Mouse (Mus musculus) CH12.LX (cell line): ENCODE results near the gene Gucy2d. TPM values are rescaled to one million over a fixed set of nuclear protein-coding genes. Genes with fewer than 3 reads are reported as not detected.

ENCODE experiments used
- DNase-seq: peaks from one replicate; pipeline ENCODE4 v3.0.0-alpha.2; 2013; ENCODE audit errors: extremely low read depth
- H3K27ac ChIP-seq: 2 replicates; pipeline ENCODE4 v1.5.1; 2012; ENCODE audit warnings: low read depth, mild to moderate bottlenecking, control low read depth, moderate library complexity; ENCODE audit not compliant: insufficient read depth
- H3K27me3 ChIP-seq: replicated peaks from 2 replicates; pipeline ENCODE3; 2012; ENCODE audit warnings: inconsistent platforms
- H3K36me3 ChIP-seq, 2 experiments: replicated peaks in 1 of 2; 2 replicates each; pipeline versions ENCODE3 to v1.6.1; 2012; ENCODE audit warnings: inconsistent platforms in 1 of 2, low read length in 1 of 2, mild to moderate bottlenecking in 1 of 2, mixed read lengths in 1 of 2, moderate library complexity in 1 of 2; ENCODE audit not compliant: control insufficient read depth in 1 of 2, insufficient read depth in 1 of 2
- H3K4me1 ChIP-seq, 2 experiments: 2 replicates each; pipeline ENCODE4 v1.6.1; 2012; ENCODE audit warnings: inconsistent platforms in 1 of 2, moderate library complexity in 1 of 2; ENCODE audit not compliant: insufficient read depth in 2 of 2, control insufficient read depth in 1 of 2
- H3K4me2 ChIP-seq: 2 replicates; pipeline ENCODE4 v1.6.1; 2012; ENCODE audit warnings: low read depth, mild to moderate bottlenecking, control low read depth; ENCODE audit not compliant: poor library complexity, insufficient read depth, severe bottlenecking
- H3K4me3 ChIP-seq, 3 experiments: fragments of 150-350 bp in 1 of 3; sonication (generic) in 1 of 3; replicated peaks in 1 of 3; 2 replicates each; pipeline versions ENCODE3 to v1.5.1; 2011 to 2012; ENCODE audit warnings: low read depth in 2 of 3, low read length in 2 of 3, mild to moderate bottlenecking in 2 of 3, moderate library complexity in 2 of 3, control low read depth in 1 of 3, improper control_type of control experiment in 1 of 3, inconsistent platforms in 1 of 3, mixed read lengths in 1 of 3; ENCODE audit not compliant: poor library complexity in 1 of 3
- H3K79me2 ChIP-seq: replicated peaks from 2 replicates; pipeline ENCODE4 v1.6.1; 2012; ENCODE audit warnings: mild to moderate bottlenecking, moderate library complexity; ENCODE audit not compliant: control insufficient read depth, poor library complexity, insufficient read depth, severe bottlenecking; ENCODE audit errors: extremely low read depth
- H3K9ac ChIP-seq: 2 replicates; pipeline ENCODE4 v1.6.1; 2012; ENCODE audit warnings: low read depth, mild to moderate bottlenecking, control low read depth, moderate library complexity; ENCODE audit not compliant: insufficient read depth
- H3K9me3 ChIP-seq: replicated peaks from 2 replicates; pipeline ENCODE3; 2012; ENCODE audit warnings: low read length, inconsistent platforms, mixed read lengths
- BHLHE40 ChIP-seq: IDR thresholded peaks from 2 replicates; pipeline ENCODE4 v1.6.1; 2011; ENCODE audit warnings: mild to moderate bottlenecking, low read depth, low read length, improper control_type of control experiment
- CHD1 ChIP-seq: IDR thresholded peaks from 2 replicates; pipeline ENCODE4 v1.6.1; 2012; ENCODE audit warnings: low read depth, low read length, improper control_type of control experiment, inconsistent platforms
- CHD2 ChIP-seq: IDR thresholded peaks from 2 replicates; pipeline ENCODE4 v1.6.1; 2011; ENCODE audit warnings: low read length, improper control_type of control experiment
- CTCF ChIP-seq, 2 experiments: IDR thresholded peaks in 1 of 2; conservative IDR thresholded peaks in 1 of 2; 2 replicates each; pipeline ENCODE4 v1.5.1; 2011 to 2012; ENCODE audit warnings: low read depth in 2 of 2, low read length in 2 of 2, improper control_type of control experiment in 1 of 2, inconsistent platforms in 1 of 2, mild to moderate bottlenecking in 1 of 2, moderate library complexity in 1 of 2
- E2F4 ChIP-seq: IDR thresholded peaks from 2 replicates; pipeline ENCODE4 v1.6.1; 2011; ENCODE audit warnings: low read depth, low read length, improper control_type of control experiment; ENCODE audit not compliant: insufficient replicate concordance
- ELF1 ChIP-seq: IDR thresholded peaks from 2 replicates; pipeline ENCODE4 v1.6.1; 2014; ENCODE audit warnings: low read depth, mild to moderate bottlenecking, inconsistent platforms, low read length, improper control_type of control experiment
- EP300 ChIP-seq: IDR thresholded peaks from 2 replicates; pipeline ENCODE4 v1.6.1; 2011; ENCODE audit warnings: low read length, improper control_type of control experiment
- ETS1 ChIP-seq: conservative IDR thresholded peaks from 2 replicates; pipeline ENCODE4 v1.6.1; 2012; ENCODE audit warnings: low read depth, mild to moderate bottlenecking, inconsistent platforms, low read length, improper control_type of control experiment, moderate library complexity
- GABPA ChIP-seq: IDR thresholded peaks from 2 replicates; pipeline ENCODE4 v1.6.1; 2012; ENCODE audit warnings: low read depth, low read length, improper control_type of control experiment, inconsistent platforms; ENCODE audit not compliant: insufficient replicate concordance
- HCFC1 ChIP-seq: IDR thresholded peaks from 2 replicates; pipeline ENCODE4 v1.6.1; 2012; ENCODE audit warnings: low read depth, mild to moderate bottlenecking, inconsistent platforms, low read length, improper control_type of control experiment
- IRF4 ChIP-seq: IDR thresholded peaks from 2 replicates; pipeline ENCODE4 v1.6.1; 2014; ENCODE audit warnings: low read depth, mild to moderate bottlenecking, inconsistent platforms, low read length, improper control_type of control experiment
- JUN ChIP-seq: IDR thresholded peaks from 2 replicates; pipeline ENCODE4 v1.6.1; 2011; ENCODE audit warnings: low read depth, mild to moderate bottlenecking, low read length, improper control_type of control experiment, moderate library complexity; ENCODE audit not compliant: insufficient read depth
- JUND ChIP-seq: conservative IDR thresholded peaks from 2 replicates; pipeline ENCODE4 v1.6.1; 2011; ENCODE audit warnings: low read depth, low read length, improper control_type of control experiment
- KAT2A ChIP-seq: IDR thresholded peaks from 2 replicates; pipeline ENCODE4 v1.6.1; 2012; ENCODE audit warnings: low read length, improper control_type of control experiment, inconsistent platforms; ENCODE audit not compliant: insufficient replicate concordance
- MAFK ChIP-seq: IDR thresholded peaks from 2 replicates; pipeline ENCODE4 v1.6.1; 2011; ENCODE audit warnings: low read length, improper control_type of control experiment; ENCODE audit not compliant: insufficient replicate concordance
- MAX ChIP-seq: IDR thresholded peaks from 2 replicates; pipeline ENCODE4 v1.6.1; 2011; ENCODE audit warnings: low read length, improper control_type of control experiment
- MAZ ChIP-seq: IDR thresholded peaks from 2 replicates; pipeline ENCODE4 v1.6.1; 2012; ENCODE audit warnings: low read depth, mild to moderate bottlenecking, inconsistent platforms, low read length, improper control_type of control experiment, moderate library complexity
- MEF2A ChIP-seq: IDR thresholded peaks from 2 replicates; pipeline ENCODE4 v1.6.1; 2014; ENCODE audit warnings: low read depth, mild to moderate bottlenecking, inconsistent platforms, low read length, improper control_type of control experiment, borderline replicate concordance
- MXI1 ChIP-seq: IDR thresholded peaks from 2 replicates; pipeline ENCODE4 v1.6.1; 2011; ENCODE audit warnings: mild to moderate bottlenecking, low read depth, low read length, improper control_type of control experiment
- MYC ChIP-seq: IDR thresholded peaks from 2 replicates; pipeline ENCODE4 v1.6.1; 2011; ENCODE audit warnings: low read depth, mild to moderate bottlenecking, improper control_type of control experiment, low read length
- NELFE ChIP-seq: IDR thresholded peaks from 2 replicates; pipeline ENCODE4 v1.6.1; 2011; ENCODE audit warnings: low read depth, low read length, improper control_type of control experiment
- NRF1 ChIP-seq: IDR thresholded peaks from 2 replicates; pipeline ENCODE4 v1.6.1; 2014; ENCODE audit warnings: low read depth, mild to moderate bottlenecking, inconsistent platforms, low read length, improper control_type of control experiment, moderate library complexity
- PAX5 ChIP-seq: IDR thresholded peaks from 2 replicates; pipeline ENCODE4 v1.6.1; 2012; ENCODE audit warnings: low read length, inconsistent platforms, mixed read lengths
- POLR2A ChIP-seq: IDR thresholded peaks from 2 replicates; pipeline ENCODE4 v1.6.1; 2011; ENCODE audit warnings: low read depth, mild to moderate bottlenecking, improper control_type of control experiment, low read length
- POLR2AphosphoS2 ChIP-seq: IDR thresholded peaks from 2 replicates; pipeline ENCODE4 v1.6.1; 2011; ENCODE audit warnings: low read depth, low read length, improper control_type of control experiment
- RAD21 ChIP-seq: IDR thresholded peaks from 2 replicates; pipeline ENCODE4 v1.6.1; 2011; ENCODE audit warnings: low read depth, mild to moderate bottlenecking, low read length, improper control_type of control experiment, moderate library complexity
- RCOR1 ChIP-seq: conservative IDR thresholded peaks from 2 replicates; pipeline ENCODE4 v1.6.1; 2012; ENCODE audit warnings: low read depth, mild to moderate bottlenecking, inconsistent platforms, low read length, improper control_type of control experiment
- SIN3A ChIP-seq: IDR thresholded peaks from 2 replicates; pipeline ENCODE4 v1.6.1; 2012; ENCODE audit warnings: low read length, improper control_type of control experiment, inconsistent platforms
- SMC3 ChIP-seq: IDR thresholded peaks from 2 replicates; pipeline ENCODE4 v1.6.1; 2011; ENCODE audit warnings: low read depth, low read length, improper control_type of control experiment
- TBP ChIP-seq: conservative IDR thresholded peaks from 2 replicates; pipeline ENCODE4 v1.6.1; 2011; ENCODE audit warnings: low read depth, low read length, improper control_type of control experiment
- TCF12 ChIP-seq: IDR thresholded peaks from 2 replicates; pipeline ENCODE4 v1.6.1; 2014; ENCODE audit warnings: low read depth, mild to moderate bottlenecking, inconsistent platforms, low read length, improper control_type of control experiment
- UBTF ChIP-seq: IDR thresholded peaks from 2 replicates; pipeline ENCODE4 v1.6.1; 2012; ENCODE audit warnings: low read depth, mild to moderate bottlenecking, inconsistent platforms, low read length, improper control_type of control experiment, moderate library complexity
- USF1 ChIP-seq: IDR thresholded peaks from 2 replicates; pipeline ENCODE4 v1.6.1; 2014; ENCODE audit warnings: low read depth, mild to moderate bottlenecking, inconsistent platforms, low read length, improper control_type of control experiment
- USF2 ChIP-seq: conservative IDR thresholded peaks from 2 replicates; pipeline ENCODE4 v1.6.1; 2011; ENCODE audit warnings: low read depth, low read length, improper control_type of control experiment
- ZC3H11A ChIP-seq: IDR thresholded peaks from 2 replicates; pipeline ENCODE4 v1.6.1; 2012; ENCODE audit warnings: low read depth, mild to moderate bottlenecking, inconsistent platforms, low read length, improper control_type of control experiment
- ZKSCAN1 ChIP-seq: IDR thresholded peaks from 2 replicates; pipeline ENCODE4 v1.6.1; 2012; ENCODE audit warnings: low read depth, inconsistent platforms, low read length, improper control_type of control experiment, borderline replicate concordance
- ZMIZ1 ChIP-seq: IDR thresholded peaks from 2 replicates; pipeline ENCODE4 v1.6.1; 2012; ENCODE audit warnings: low read depth, mild to moderate bottlenecking, inconsistent platforms, low read length, improper control_type of control experiment
- ZNF384 ChIP-seq: IDR thresholded peaks from 2 replicates; pipeline ENCODE4 v1.6.1; 2012; ENCODE audit warnings: low read depth, low read length, improper control_type of control experiment, inconsistent platforms
- dilution Hi-C: fragments of 300-500 bp; cut with MboI; formaldehyde crosslinking; loops from 2 replicates; pipeline ENCODE4 v1.14.3; 2020; ENCODE audit warnings: low sequenced_read_pairs; ENCODE audit not compliant: extremely low pct_unique_long_range_greater_than_20kb, extremely low pct_ligation_motif_present
- in situ Hi-C: fragments of 300-500 bp; cut with MboI; formaldehyde crosslinking; loops from 3 replicates; pipeline ENCODE4 v1.14.3; 2019; ENCODE audit warnings: low sequenced_read_pairs, low pct_ligation_motif_present, low pct_unique_long_range_greater_than_20kb, mixed read lengths
- polyA plus RNA-seq: library from polyadenylated mRNA; unstranded; fragments of >175 nt; gene quantifications from 2 replicates; pipeline ENCODE4 v1.2.1, GENCODE M21; 2012; ENCODE audit warnings: low read depth; ENCODE audit not compliant: insufficient read length
- total RNA-seq, 2 experiments: library from RNA; depleted of rRNA; stranded (reverse); fragments of 300-350 nt in 1 of 2; fragments of >200 nt in 1 of 2; gene quantifications; 2 replicates each; pipeline ENCODE4 v1.2.3; 2012 to 2014

Gucy2d gene
- total and polyA plus RNA-seq, 3 experiments: not detected

- Histone ChIP-seq H3K9ac (no peak overlapping the region), H3K27me3 (no peaks in the 10 kb centered on the region), H3K4me1 (peaks cover 27 to 59% of the 10 kb centered on the region in 2 experiments), H3K9me3 (no peaks in the 10 kb centered on the region), H3K36me3 (peaks cover 33 to 52% of the 10 kb centered on the region in 2 experiments), H3K27ac (peak overlapping the region; percentile 45; the same call in 1 of the 2 replicates), H3K4me3 (no peak overlapping the region), H3K79me2 (no peaks in the 10 kb centered on the region), H3K4me2 (peak overlapping the region; percentile 23; the same call in 1 of the 2 replicates)
- TF ChIP-seq E2F4: no peak
- TF ChIP-seq PAX5: no peak
- 0 out of 2 replicates have a peak, but pooled peaks have one; percentile 53 for TF ChIP-seq CHD1
- TF ChIP-seq POLR2AphosphoS2: no peak
- peak in 1 of 2 experiments; percentile 49; a peak in 2 of 4 replicates for TF ChIP-seq CTCF (conservative IDR thresholded peaks at IDR 0.05 in 1 of 2, IDR thresholded peaks at IDR 0.05 in 1 of 2; ENCODE audit: low read depth in 2 of 2, low read length in 2 of 2)
- 0 out of 2 replicates have a peak, but pooled peaks have one; percentile 25 for TF ChIP-seq HCFC1
- TF ChIP-seq JUN: no peak
- TF ChIP-seq MAFK: peak; percentile 57; the same call in 1 of the 2 replicates
- TF ChIP-seq UBTF: no peak
- TF ChIP-seq ZKSCAN1: no peak
- TF ChIP-seq NELFE: 0 out of 2 replicates have a peak, but pooled peaks have one; percentile 35
- no peak for TF ChIP-seq POLR2A
- peak; percentile 88 for TF ChIP-seq MXI1
- TF ChIP-seq RAD21: peak; percentile 44
- peak; percentile 49; the same call in 1 of the 2 replicates for TF ChIP-seq IRF4
- 0 out of 2 replicates have a peak, but pooled peaks have one; percentile 2 for TF ChIP-seq ZC3H11A
- TF ChIP-seq NRF1: no peak
- no peak for TF ChIP-seq RCOR1
- TF ChIP-seq USF2: no peak
- no peak for TF ChIP-seq ZNF384
- 0 out of 2 replicates have a peak, but pooled peaks have one; percentile 44 for TF ChIP-seq MAZ
- peak; percentile 65; the same call in 1 of the 2 replicates for TF ChIP-seq TCF12
- no peak for TF ChIP-seq ELF1
- 0 out of 2 replicates have a peak, but pooled peaks have one; percentile 46 for TF ChIP-seq ZMIZ1
- TF ChIP-seq JUND: no peak
- peak; percentile 58 for TF ChIP-seq MEF2A
- TF ChIP-seq GABPA: no peak
- TF ChIP-seq SIN3A: peak; percentile 76; the same call in 1 of the 2 replicates
- peak; percentile 41; the same call in 1 of the 2 replicates for TF ChIP-seq CHD2
- TF ChIP-seq SMC3: peak; percentile 47
- peak; percentile 58 for TF ChIP-seq USF1
- TF ChIP-seq MAX: peak; percentile 88
- no peak for TF ChIP-seq TBP
- TF ChIP-seq EP300: peak; percentile 50; the same call in 1 of the 2 replicates
- 0 out of 2 replicates have a peak, but pooled peaks have one; percentile 62 for TF ChIP-seq KAT2A
- peak; percentile 55 for TF ChIP-seq ETS1
- peak; percentile 54 for TF ChIP-seq BHLHE40
- TF ChIP-seq MYC: peak; percentile 81
- in situ Hi-C loops (no loop called here), dilution Hi-C loops (no loop called here)
- DNase-seq: peak; percentile 68
Observed at GRCm38 (mm10) chr7:98493901-98494480, 53.8 kb downstream of the Gucy2d start.
